ENCODE assay signal across 12 mouse cellular contexts in the genomic region with DNA sequence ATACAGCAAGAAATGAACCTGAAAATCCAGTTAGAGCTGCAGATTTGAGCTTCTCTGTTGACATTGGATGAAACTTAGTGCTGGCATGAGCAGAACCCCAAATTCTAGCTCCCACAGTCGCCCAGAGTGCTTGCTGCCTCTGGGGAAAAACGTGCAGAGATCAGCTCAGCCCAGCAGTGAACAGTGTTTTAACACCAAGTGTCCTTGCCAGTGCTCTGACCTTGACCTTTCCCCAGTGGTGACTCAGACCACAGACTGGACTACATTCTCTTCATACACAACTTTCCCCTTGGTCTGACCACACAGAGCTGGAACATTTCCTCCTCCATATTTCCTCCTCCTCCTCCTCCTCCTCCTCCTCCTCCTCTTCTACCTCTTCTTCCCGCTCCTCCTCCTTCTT. TPM values are rescaled to one million over a fixed set of nuclear protein-coding genes. Genes with fewer than 3 reads are reported as not detected.
A peak's percentile ranks its signal among the peaks of the same experiment; 100 is the strongest.
DNase-seq lines count a peak whose midpoint lies in the region; ATAC-seq and TF ChIP-seq lines count a peak whose summit lies in the region.
"Had no signal": no experiment of that assay in that cellular context is flagged by ENCODE, and none has a peak within 500 bp of the region (broad histone marks: within the 10 kb centered on the region; RNA-seq: fewer than 3 reads in every experiment).

No protein-coding gene starts in this region.

- no peak for ATAC-seq in heart, embryonic 16.5 days (replicated peaks; ENCODE audit: extremely low read depth, insufficient read depth, low FRiP score)
- no peak for ATAC-seq in liver, embryonic 12.5 days
- ATAC-seq in midbrain, embryonic 15.5 days (replicated peaks): no peak

- H3K9ac ChIP-seq in heart, embryonic 16.5 days (ENCODE audit: low read length): no peak overlapping the region
- no peak overlapping the region for H3K9ac ChIP-seq in heart, adult 2 months (ENCODE audit: low read depth, low read length)
- H3K9ac ChIP-seq in ES-Bruce4 (ENCODE audit: low read depth, poor library complexity, severe bottlenecking): peak overlapping the region; percentile 90; the same call in 1 of the 2 replicates
- H3K9ac ChIP-seq in liver, embryonic 12.5 days: peak overlapping the region; percentile 90
- H3K9ac ChIP-seq in midbrain, embryonic 15.5 days: no peak overlapping the region
- H3K9ac ChIP-seq: limb, embryonic 13.5 days; neural tube, embryonic 12.5 days had no signal

- intact Hi-C loops in heart, adult 2 months (cut with DNase I): loop anchor here (10.0 kb wide), 1 partner anchor 47 kb away; the partner anchor contains the start of gene Lamp1
- intact Hi-C loops in gastrocnemius, postnatal 36 days (cut with DNase I): loop anchor here (5.0 to 10.0 kb wide), 2 partner anchors 47 to 225 kb away; partner anchors contain the start of gene Lamp1

- TF ChIP-seq POLR2A in heart, adult 2 months (IDR thresholded peaks at IDR 0.05; ENCODE audit: insufficient read depth, low read depth, low read length): no peak
- TF ChIP-seq POLR2A in ES-Bruce4 (IDR thresholded peaks at IDR 0.05; ENCODE audit: insufficient read depth, low read length): no peak

- peaks cover 10% of the 10 kb centered on the region; the same call in 1 of the 2 replicates for H3K27me3 ChIP-seq in heart, embryonic 16.5 days (ENCODE audit: control insufficient read depth, insufficient read depth, low read length)
- H3K27me3 ChIP-seq in heart, adult 2 months (ENCODE audit: control insufficient read depth, insufficient read depth, low read length): peaks cover 2% of the 10 kb centered on the region
- H3K27me3 ChIP-seq in ES-Bruce4 (ENCODE audit: control insufficient read depth, insufficient read depth, low read length, poor library complexity, severe bottlenecking): no peaks in the 10 kb centered on the region
- H3K27me3 ChIP-seq in liver, embryonic 12.5 days (replicated peaks): peaks cover 10% of the 10 kb centered on the region; the same call in 1 of the 2 replicates
- peaks cover 15% of the 10 kb centered on the region for H3K27me3 ChIP-seq in midbrain, embryonic 15.5 days (replicated peaks)

- H3K79me2 ChIP-seq in heart, adult 2 months (replicated peaks; ENCODE audit: control insufficient read depth, insufficient read depth, low read length): no peaks in the 10 kb centered on the region

- 53% methylated on average over 3 of the region's 3 CpGs for WGBS in heart, embryonic 16.5 days
- 44% methylated on average over 3 of the region's 3 CpGs for WGBS in heart, adult 2 months
- 33% methylated on average over 3 of the region's 3 CpGs for WGBS in liver, embryonic 12.5 days (ENCODE audit: insufficient replicate concordance)
- 46% methylated on average over 3 of the region's 3 CpGs for WGBS in midbrain, embryonic 15.5 days

- H3K4me3 ChIP-seq in heart, embryonic 16.5 days (ENCODE audit: low read length): no peak overlapping the region; the same call in 1 of the 2 replicates
- no peak overlapping the region for H3K4me3 ChIP-seq in heart, adult 2 months
- peak overlapping the region; percentile 26; the same call in 1 of the 2 replicates for H3K4me3 ChIP-seq in ES-Bruce4 (ENCODE audit: low read depth, low read length)
- peak overlapping the region; percentile 93 for H3K4me3 ChIP-seq in liver, embryonic 12.5 days
- no peak overlapping the region for H3K4me3 ChIP-seq in midbrain, embryonic 15.5 days
- H3K4me3 ChIP-seq: neural tube, embryonic 12.5 days had no signal

- H3K9me3 ChIP-seq in heart, embryonic 16.5 days (replicated peaks; ENCODE audit: control insufficient read depth, low read length): no peaks in the 10 kb centered on the region
- H3K9me3 ChIP-seq in ES-Bruce4 (replicated peaks; ENCODE audit: control insufficient read depth, insufficient read depth, low read length, poor library complexity, severe bottlenecking): peaks cover 5% of the 10 kb centered on the region; the same call in 1 of the 2 replicates
- H3K9me3 ChIP-seq in liver, embryonic 12.5 days (replicated peaks): no peaks in the 10 kb centered on the region
- no peaks in the 10 kb centered on the region for H3K9me3 ChIP-seq in midbrain, embryonic 15.5 days
- H3K9me3 ChIP-seq: limb, embryonic 13.5 days; neural tube, embryonic 12.5 days had no signal

- H3K4me2 ChIP-seq in heart, embryonic 16.5 days (ENCODE audit: low read depth, low read length): peak overlapping the region; percentile 94
- H3K4me2 ChIP-seq in liver, embryonic 12.5 days: peak overlapping the region; percentile 98
- no peak overlapping the region for H3K4me2 ChIP-seq in midbrain, embryonic 15.5 days

- no peak overlapping the region for H3K27ac ChIP-seq in heart, embryonic 16.5 days (ENCODE audit: low read length)
- no peak overlapping the region for H3K27ac ChIP-seq in heart, adult 2 months
- peak overlapping the region; percentile 34; the same call in 1 of the 2 replicates for H3K27ac ChIP-seq in ES-Bruce4 (ENCODE audit: insufficient read depth, low read length)
- H3K27ac ChIP-seq in liver, embryonic 12.5 days: peak overlapping the region; percentile 98
- H3K27ac ChIP-seq in midbrain, embryonic 15.5 days: no peak overlapping the region
- H3K27ac ChIP-seq: limb, embryonic 13.5 days; neural tube, embryonic 12.5 days had no signal

- no peak for DNase-seq in heart, adult 2 months
- DNase-seq in adrenal gland, adult 8-10 months: peak; percentile 65
- no peak for DNase-seq in gastrocnemius, postnatal 36 days
- DNase-seq in cerebellum, adult 9-10 months: no peak
- DNase-seq: gastrocnemius, postnatal 14 days had no signal

- no peaks in the 10 kb centered on the region for H3K36me3 ChIP-seq in heart, embryonic 16.5 days (ENCODE audit: control insufficient read depth, insufficient read depth)
- no peaks in the 10 kb centered on the region for H3K36me3 ChIP-seq in heart, adult 2 months (ENCODE audit: control insufficient read depth, insufficient read depth, low read length)
- H3K36me3 ChIP-seq in ES-Bruce4 (ENCODE audit: control insufficient read depth, insufficient read depth, low read length, poor library complexity, severe bottlenecking): peaks cover 13% of the 10 kb centered on the region
- peaks cover 10% of the 10 kb centered on the region for H3K36me3 ChIP-seq in liver, embryonic 12.5 days
- H3K36me3 ChIP-seq in midbrain, embryonic 15.5 days (replicated peaks): no peaks in the 10 kb centered on the region
- H3K36me3 ChIP-seq: limb, embryonic 13.5 days; neural tube, embryonic 12.5 days had no signal

- peaks cover 9% of the 10 kb centered on the region; the same call in 1 of the 2 replicates for H3K4me1 ChIP-seq in heart, embryonic 16.5 days (ENCODE audit: control insufficient read depth, insufficient read depth, low read length)
- H3K4me1 ChIP-seq in heart, adult 2 months (ENCODE audit: control insufficient read depth, insufficient read depth, low read length): no peaks in the 10 kb centered on the region
- peaks cover 11% of the 10 kb centered on the region for H3K4me1 ChIP-seq in ES-Bruce4 (ENCODE audit: control insufficient read depth, insufficient read depth, low read length)
- peaks cover 76% of the 10 kb centered on the region for H3K4me1 ChIP-seq in liver, embryonic 12.5 days
- peaks cover 14% of the 10 kb centered on the region for H3K4me1 ChIP-seq in midbrain, embryonic 15.5 days

- no peak for TF ChIP-seq CTCF in heart, adult 2 months (IDR thresholded peaks at IDR 0.05)
- no peak for TF ChIP-seq CTCF in ES-Bruce4 (IDR thresholded peaks at IDR 0.05; ENCODE audit: low read depth, low read length)

- TF ChIP-seq EP300 in heart, adult 2 months (IDR thresholded peaks at IDR 0.05; ENCODE audit: insufficient read depth, low read depth, low read length): no peak
- peak; percentile 78 for TF ChIP-seq EP300 in ES-Bruce4 (IDR thresholded peaks at IDR 0.05; ENCODE audit: insufficient read depth, low read depth, low read length)

RNA-seq across cellular contexts. Expression of gene Grtp1, which starts 1.6 kb away (rescaled TPM):
- polyA plus RNA-seq in heart, embryonic 16.5 days (2015; fragmentation: Nextera tagmentation; extraction: Ambion mirVana): 11.0 and 12.2 TPM in 2 replicates
- total RNA-seq in heart, adult 2 months (2021): 1 to 10 TPM; 3.9 to 5.1 TPM
- 3.8 and 5.6 TPM in 2 replicates for polyA plus RNA-seq in heart, adult 2 months (2012; rRNA removed)
- polyA plus RNA-seq in ES-Bruce4 (2011; ENCODE audit: insufficient read depth, insufficient read length, low read depth, missing spikeins): 29.0 and 35.2 TPM in 2 replicates
- total RNA-seq in adrenal gland, adult 8-10 months (2022): 10 to 100 TPM; 15.0 to 30.3 (median 18.9) TPM
- polyA plus RNA-seq in liver, embryonic 12.5 days (2016; fragmentation: Nextera tagmentation; extraction: Ambion mirVana): 13.8 and 14.0 TPM in 2 replicates
- 15.9 and 16.3 TPM in 2 replicates for polyA plus RNA-seq in midbrain, embryonic 15.5 days (2015; fragmentation: Nextera tagmentation; extraction: Ambion mirVana)
- 10 to 100 TPM; 10.8 to 13.1 TPM for total RNA-seq in gastrocnemius, postnatal 36 days (2021)

RNA-seq across cellular contexts. Expression of gene Lamp1, which starts 43.1 kb away (rescaled TPM):
- 317 and 318 TPM in 2 replicates for polyA plus RNA-seq in heart, embryonic 16.5 days (2015; fragmentation: Nextera tagmentation; extraction: Ambion mirVana)
- 100 to 1,000 TPM; 406 to 437 TPM for total RNA-seq in heart, adult 2 months (2021)
- 462 and 645 TPM in 2 replicates for polyA plus RNA-seq in heart, adult 2 months (2012; rRNA removed)
- polyA plus RNA-seq in ES-Bruce4 (2011; ENCODE audit: insufficient read depth, insufficient read length, low read depth, missing spikeins): 231 and 247 TPM in 2 replicates
- 100 to 1,000 TPM; 434 to 557 (median 482) TPM for total RNA-seq in adrenal gland, adult 8-10 months (2022)
- 199 and 203 TPM in 2 replicates for polyA plus RNA-seq in liver, embryonic 12.5 days (2016; fragmentation: Nextera tagmentation; extraction: Ambion mirVana)
- 259 and 285 TPM in 2 replicates for polyA plus RNA-seq in midbrain, embryonic 15.5 days (2015; fragmentation: Nextera tagmentation; extraction: Ambion mirVana)
- 100 to 1,000 TPM; 299 to 317 TPM for total RNA-seq in gastrocnemius, postnatal 36 days (2021)

RNA-seq across cellular contexts. Expression of gene Adprhl1, which starts 51.9 kb away (rescaled TPM):
- polyA plus RNA-seq in heart, embryonic 16.5 days (2015; fragmentation: Nextera tagmentation; extraction: Ambion mirVana): 250 and 252 TPM in 2 replicates
- 100 to 1,000 TPM; 587 to 599 TPM for total RNA-seq in heart, adult 2 months (2021)
- polyA plus RNA-seq in heart, adult 2 months (2012; rRNA removed): 371 and 464 TPM in 2 replicates
- not detected in 2 replicates for polyA plus RNA-seq in ES-Bruce4 (2011; ENCODE audit: insufficient read depth, insufficient read length, low read depth, missing spikeins)
- total RNA-seq in adrenal gland, adult 8-10 months (2022): 1 to 10 TPM in 3 of 4 experiments, under 1 TPM in 1; 0.34 to 3.9 (median 1.6) TPM
- polyA plus RNA-seq in liver, embryonic 12.5 days (2016; fragmentation: Nextera tagmentation; extraction: Ambion mirVana): not detected in 2 replicates
- polyA plus RNA-seq in midbrain, embryonic 15.5 days (2015; fragmentation: Nextera tagmentation; extraction: Ambion mirVana): 1.1 TPM in 1 of 2 replicates, not detected in the other
- 10 to 100 TPM; 47.4 to 71.2 TPM for total RNA-seq in gastrocnemius, postnatal 36 days (2021)
- polyA plus RNA-seq: testis, adult 2 months had no signal

Comparison
In these comparisons a context has a peak if more than half of its experiments do, and no peak if none do; other contexts are left out.
1. H3K27ac ChIP-seq: peak in ES-Bruce4 (single experiment) and liver, embryonic 12.5 days (single experiment); none in heart, embryonic 16.5 days (single experiment), heart, adult 2 months (single experiment) and midbrain, embryonic 15.5 days (single experiment).
2. H3K4me3 ChIP-seq: peak in ES-Bruce4 (single experiment) and liver, embryonic 12.5 days (single experiment); none in heart, embryonic 16.5 days (single experiment), heart, adult 2 months (single experiment) and midbrain, embryonic 15.5 days (single experiment).
3. H3K9ac ChIP-seq: peak in ES-Bruce4 (single experiment) and liver, embryonic 12.5 days (single experiment); none in heart, embryonic 16.5 days (single experiment), heart, adult 2 months (single experiment) and midbrain, embryonic 15.5 days (single experiment).
4. RNA of gene Adprhl1, which starts 51.9 kb away (polyA plus RNA-seq): 371 to 464 TPM in heart, adult 2 months and 250 to 252 TPM in heart, embryonic 16.5 days; not detected in ES-Bruce4, 1.1 TPM in midbrain, embryonic 15.5 days and not detected in liver, embryonic 12.5 days; every median in the first group is over 100 times any median in the second.